Mouse (Mus musculus) heart, postnatal 25 days (tissue): ENCODE data around the gene Tmem63b. TPM values are rescaled to one million over a fixed set of nuclear protein-coding genes. Genes with fewer than 3 reads are reported as not detected.
"Not testable (repeated sequence)": the region's sequence is repeated elsewhere in the genome, so short reads cannot be mapped to it uniquely, and the experiment has no call there.

Source experiments
- DNase-seq: peaks from one replicate; pipeline ENCODE4 v3.0.0; 2022; ENCODE audit warnings: low spot score
- intact Hi-C: fragments of 180-260 bp; cut with DNase I; formaldehyde crosslinking; loops from one replicate; pipeline ENCODE4 v1.15.1; 2025
- total RNA-seq, 2 experiments: library from RNA; stranded (reverse); gene quantifications; 2 replicates each; pipeline ENCODE4 v1.2.3; 2021

Gene Tmem63b
- total RNA-seq, 2 experiments from 2014 or later = 83.5 to 86.1 TPM

DNA sequence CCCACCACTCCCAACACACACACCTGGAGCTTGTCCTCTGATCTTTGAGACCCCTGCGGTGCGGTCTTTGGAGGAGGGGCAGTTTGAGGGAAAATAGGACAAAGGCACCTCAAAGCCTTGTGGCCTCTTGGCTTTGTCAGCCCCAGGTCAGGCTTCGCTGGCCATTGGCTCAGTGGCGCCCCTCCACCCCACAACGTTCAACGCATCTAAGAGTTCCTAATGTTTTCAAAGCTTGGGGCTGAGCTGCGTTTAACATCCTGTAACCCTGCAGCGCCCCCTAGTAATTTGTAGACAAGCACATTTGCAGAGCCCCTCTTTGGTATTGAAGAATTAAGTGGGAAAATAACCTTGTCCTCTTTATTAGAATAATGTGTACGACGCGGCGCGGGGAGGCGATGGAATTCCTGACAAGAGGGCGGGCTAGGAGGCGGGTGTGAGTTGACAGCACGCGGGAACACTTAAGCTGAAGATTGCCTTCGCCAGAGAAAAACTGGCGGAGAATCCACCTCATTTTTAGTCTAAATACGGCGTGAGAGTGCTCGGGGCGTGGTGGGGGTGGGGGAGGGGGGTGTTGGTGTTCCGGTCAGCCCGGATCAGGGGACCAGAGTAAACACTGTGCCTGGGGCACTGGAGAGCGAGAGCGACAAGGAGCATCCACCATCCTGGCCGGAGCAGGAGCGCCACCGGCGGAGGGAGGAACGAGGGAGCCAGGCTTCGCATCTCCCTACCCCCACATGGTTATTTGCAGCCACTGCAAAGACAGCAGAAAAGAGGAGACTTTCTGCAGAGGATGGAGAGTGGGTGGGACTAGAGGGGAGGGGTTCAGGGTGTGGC is 56.6 kb downstream of the Tmem63b start:
- intact Hi-C loops = loop anchor here (5.0 kb wide), 1 partner anchor 118 kb away; no protein-coding TSS in a partner anchor
- DNase-seq = peak; percentile 48

DNA sequence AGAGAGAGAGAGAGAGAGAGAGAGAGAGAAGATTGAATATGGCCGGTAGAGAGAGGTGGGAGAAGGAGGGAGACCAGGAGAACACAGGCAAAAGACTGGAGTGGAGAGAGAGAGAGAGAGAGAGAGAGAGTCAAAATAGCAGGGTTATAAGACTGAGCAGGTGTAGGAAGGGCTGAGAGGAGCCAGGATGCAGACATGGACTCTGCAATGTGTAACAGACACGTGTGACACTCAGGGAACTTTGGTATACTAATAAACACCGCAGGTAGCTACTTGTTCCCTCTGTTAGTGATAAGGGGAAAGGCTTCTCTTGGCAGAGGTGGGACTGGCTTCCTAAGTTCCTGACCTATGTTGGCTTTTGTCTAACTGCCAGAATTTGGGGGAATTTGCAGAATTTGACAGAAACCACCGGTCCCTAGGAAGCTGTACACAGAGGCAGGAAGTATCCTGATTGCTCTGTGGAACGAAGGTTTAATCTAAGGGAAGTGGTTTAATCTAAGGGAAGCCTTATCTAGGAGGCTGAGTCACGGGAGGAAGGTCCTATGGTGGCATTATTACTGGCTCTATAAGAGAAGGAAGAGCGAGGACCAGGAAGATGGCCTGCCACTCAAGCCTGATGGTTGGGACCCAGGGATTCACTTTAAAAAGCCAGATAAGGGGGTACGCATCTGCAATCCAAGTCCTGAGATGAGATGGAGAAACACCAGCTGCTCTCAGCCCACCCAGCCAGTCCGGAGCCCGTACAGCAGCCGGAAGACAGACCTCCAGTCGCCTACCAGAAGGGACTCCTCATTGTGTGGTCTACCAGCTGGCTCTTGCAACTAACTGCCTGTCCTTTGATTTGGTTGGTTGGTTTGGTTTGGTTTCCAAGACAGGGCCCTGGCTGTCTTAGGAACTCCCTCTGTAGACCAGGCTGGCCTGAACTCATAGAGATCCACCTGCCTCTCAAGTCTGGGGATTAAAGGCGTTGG is 57.5 kb downstream of the Tmem63b start:
- DNase-seq = no peak
- intact Hi-C loops = loop anchor here (1.0 kb wide), 1 partner anchor 46 kb away; no protein-coding TSS in a partner anchor

GRCm38 (mm10) chr17:45628160-45628559 is 58.5 kb downstream of the Tmem63b start:
- intact Hi-C loops = loop anchor here (1.0 kb wide), 1 partner anchor 45 kb away; no protein-coding TSS in a partner anchor
- DNase-seq = no peak

DNA sequence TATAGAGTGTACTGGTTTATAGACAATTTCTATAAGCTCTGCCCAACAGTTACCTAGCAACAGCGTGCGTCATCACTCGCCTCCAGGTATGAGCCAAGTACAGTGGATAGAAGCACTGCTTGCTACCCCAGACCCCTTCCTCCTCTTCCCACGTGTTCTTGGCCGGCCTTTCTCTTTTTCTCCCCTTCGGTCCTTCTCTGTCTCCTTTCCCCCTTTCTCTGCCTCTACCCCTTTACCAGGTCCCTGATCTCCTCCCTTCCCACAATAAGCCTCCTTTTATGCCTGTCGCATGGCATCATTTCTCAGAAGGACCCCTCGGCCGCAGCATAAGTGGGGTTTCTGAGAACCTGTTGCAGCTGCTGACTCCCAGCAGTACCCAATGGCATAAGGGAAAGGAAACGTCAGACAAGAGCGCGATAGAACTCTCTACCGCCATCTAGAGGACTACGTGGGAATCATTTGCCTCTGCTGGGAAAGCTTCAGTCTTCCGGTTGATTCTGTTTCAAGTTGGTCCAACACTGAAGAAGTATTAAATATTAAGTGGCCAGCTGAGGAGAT is 60.0 kb downstream of the Tmem63b start:
- DNase-seq = no peak
- intact Hi-C loops = loop anchor here (2.0 kb wide), 1 partner anchor 28 kb away; the partner anchor contains the start of gene Slc29a1

DNA sequence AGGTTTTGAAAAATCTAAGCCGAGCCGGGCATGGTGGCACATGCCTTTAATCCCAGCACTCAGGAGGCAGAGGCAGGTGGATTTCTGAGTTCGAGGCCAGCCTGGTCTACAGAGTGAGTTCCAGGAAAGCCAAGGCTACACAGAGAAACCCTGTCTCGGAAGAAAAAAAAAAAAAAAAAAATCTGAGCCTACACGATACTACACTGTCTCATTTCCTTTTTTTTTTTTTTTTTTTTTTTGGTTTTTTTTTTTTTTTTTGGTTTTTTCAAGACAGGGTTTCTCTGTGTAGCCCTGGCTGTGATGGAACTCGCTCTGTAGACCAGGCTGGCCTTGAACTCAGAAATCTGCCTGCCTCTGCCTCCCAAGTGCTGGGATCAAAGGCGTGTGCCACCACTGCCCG is 63.3 kb downstream of the Tmem63b start:
- intact Hi-C loops, DNase-seq: not testable (repeated sequence)

- DNase-seq = no peak
- intact Hi-C loops = no loop called here
Observed at GRCm38 (mm10) chr17:45619386-45620256, 67.1 kb downstream of the Tmem63b start.

GRCm38 (mm10) chr17:45618941-45619385 is 67.7 kb downstream of the Tmem63b start:
- intact Hi-C loops = no loop called here
- DNase-seq = peak; percentile 46

DNA sequence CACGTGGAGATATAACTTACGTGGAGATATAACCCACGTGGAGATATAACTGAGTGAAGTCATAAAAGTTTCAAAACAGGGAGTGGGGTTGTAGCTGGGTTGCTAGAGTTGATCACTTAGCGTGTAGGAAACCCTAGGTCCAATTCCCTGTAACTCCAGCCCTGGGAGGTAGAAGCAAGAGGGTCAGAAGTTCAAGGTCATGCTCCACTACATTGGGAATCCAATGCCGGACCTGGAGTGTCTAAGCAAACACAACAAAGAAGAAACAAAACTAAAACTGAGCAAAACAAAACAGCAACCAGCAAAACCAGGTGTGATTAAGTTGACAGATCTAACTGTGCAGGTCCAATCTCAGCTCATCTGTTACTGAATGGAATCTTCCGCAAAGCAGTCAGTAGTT is 69.0 kb downstream of the Tmem63b start:
- DNase-seq = no peak
- intact Hi-C loops = no loop called here

DNA sequence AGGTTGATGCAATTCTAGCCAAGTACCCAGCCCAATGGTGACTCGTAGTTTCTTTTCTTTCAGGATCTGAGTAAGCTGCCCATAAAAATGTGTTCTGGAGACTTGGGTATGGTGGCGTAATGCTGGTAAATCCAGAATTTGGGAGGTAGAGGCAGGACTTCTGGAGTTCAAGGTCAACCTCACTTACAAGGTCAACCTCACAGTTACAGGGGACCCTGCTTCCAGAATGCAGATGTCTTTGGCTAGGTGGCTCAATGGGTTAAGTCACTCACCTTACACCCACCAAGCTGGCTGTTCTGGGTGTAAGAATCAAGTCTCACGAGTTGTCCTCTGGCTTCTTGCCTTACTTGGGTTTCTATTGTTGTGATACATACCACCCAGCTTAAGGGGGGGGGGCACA is 70.0 kb downstream of the Tmem63b start:
- intact Hi-C loops = no loop called here

DNA sequence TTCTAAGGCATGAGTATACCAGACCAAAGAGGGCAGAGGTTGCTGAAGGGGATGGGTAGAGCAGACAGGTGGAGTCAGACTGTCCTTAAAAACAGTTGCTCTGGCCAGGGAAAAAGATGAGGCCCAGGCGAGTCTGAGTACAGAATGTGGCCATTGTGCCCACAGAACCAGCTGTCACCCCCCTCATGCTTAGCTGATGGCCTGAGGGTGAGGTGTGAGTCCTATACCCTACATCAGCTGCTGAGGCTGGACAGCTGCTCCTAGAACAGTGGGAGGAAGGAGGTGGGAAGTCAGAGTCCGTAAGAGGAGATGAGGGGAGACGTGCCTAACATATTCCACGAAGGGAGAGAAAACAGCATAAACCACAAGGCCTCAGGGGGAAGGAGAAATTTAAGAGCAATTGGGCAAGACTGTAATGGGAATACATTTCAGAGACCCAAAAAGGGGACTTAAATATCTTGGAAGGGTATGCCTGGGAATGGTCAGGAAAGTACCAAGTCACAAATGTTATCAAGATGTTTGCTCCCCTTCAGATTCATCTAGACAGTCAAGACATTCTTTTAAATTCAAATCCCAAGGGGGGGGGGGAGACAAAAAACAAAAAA is 70.6 kb downstream of the Tmem63b start:
- intact Hi-C loops = no loop called here
- no peak for DNase-seq

More for the DNA sequence above, 70.0 kb downstream of the Tmem63b start:
- no peak for DNase-seq

DNA sequence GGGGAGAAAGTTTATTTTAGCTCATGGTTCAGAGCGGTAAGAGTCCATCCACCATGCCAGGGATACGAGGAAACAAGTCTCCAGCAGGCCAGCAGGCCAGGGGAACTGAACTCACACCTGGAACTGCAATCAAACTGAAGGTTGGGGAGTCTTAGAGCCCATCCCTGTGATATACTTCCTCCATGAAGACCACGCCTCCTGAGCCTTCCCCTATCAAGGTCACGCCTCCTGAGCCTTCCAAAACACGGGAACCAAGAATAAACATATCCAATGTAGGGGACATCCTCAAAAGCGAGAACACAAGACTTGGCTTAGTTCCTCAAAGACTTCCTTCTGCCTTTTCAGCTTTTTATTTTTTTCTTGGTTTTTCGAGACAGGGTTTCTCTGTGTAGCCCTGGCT is 73.8 kb downstream of the Tmem63b start:
- no peak for DNase-seq

GRCm38 (mm10) chr17:45612008-45612407 is 74.7 kb downstream of the Tmem63b start:
- no peak for DNase-seq

More for the DNA sequence above, 73.8 kb downstream of the Tmem63b start:
- intact Hi-C loops = no loop called here

More at GRCm38 (mm10) chr17:45612008-45612407, 74.7 kb downstream of the Tmem63b start:
- intact Hi-C loops = no loop called here

Other genes with a start within 250 kb of the Tmem63b start
- under 1 TPM; 0.45 to 0.49 TPM for gene Spats1, start 211.5 kb downstream of the Tmem63b start, total RNA-seq
- gene Aars2, start 180.1 kb downstream of the Tmem63b start, total RNA-seq = 10 to 100 TPM; 20.1 to 20.2 TPM
- gene Tcte1, start 163.5 kb downstream of the Tmem63b start, total RNA-seq = not detected
- under 1 TPM in 1 of 2 experiments, not detected in 1; 0.05 TPM for gene Tmem151b, start 137.2 kb downstream of the Tmem63b start, total RNA-seq
- 1 to 10 TPM; 1.3 to 1.4 TPM for gene Nfkbie, start 131.2 kb downstream of the Tmem63b start, total RNA-seq
- 10 to 100 TPM; 23.7 to 24.3 TPM for gene Slc35b2, start 123.0 kb downstream of the Tmem63b start, total RNA-seq
- gene Hsp90ab1, start 113.6 kb downstream of the Tmem63b start, total RNA-seq = 1,000 to 10,000 TPM; 1,042 to 1,257 TPM
- gene Slc29a1, start 87.3 kb downstream of the Tmem63b start, total RNA-seq = 10 to 100 TPM; 77.9 to 78.4 TPM
- gene Mymx, start 84.8 kb downstream of the Tmem63b start, total RNA-seq = not detected
- not detected for gene Capn11, start 27.6 kb downstream of the Tmem63b start, total RNA-seq
- 100 to 1,000 TPM; 132 to 139 TPM for gene Mrpl14, start 583 bp downstream of the Tmem63b start, total RNA-seq
- under 1 TPM; 0.55 to 0.75 TPM for gene 1600014C23Rik, start 46.9 kb upstream of the Tmem63b start, total RNA-seq